ENCODE assay signal across 8 mouse cellular contexts in the genomic region with DNA sequence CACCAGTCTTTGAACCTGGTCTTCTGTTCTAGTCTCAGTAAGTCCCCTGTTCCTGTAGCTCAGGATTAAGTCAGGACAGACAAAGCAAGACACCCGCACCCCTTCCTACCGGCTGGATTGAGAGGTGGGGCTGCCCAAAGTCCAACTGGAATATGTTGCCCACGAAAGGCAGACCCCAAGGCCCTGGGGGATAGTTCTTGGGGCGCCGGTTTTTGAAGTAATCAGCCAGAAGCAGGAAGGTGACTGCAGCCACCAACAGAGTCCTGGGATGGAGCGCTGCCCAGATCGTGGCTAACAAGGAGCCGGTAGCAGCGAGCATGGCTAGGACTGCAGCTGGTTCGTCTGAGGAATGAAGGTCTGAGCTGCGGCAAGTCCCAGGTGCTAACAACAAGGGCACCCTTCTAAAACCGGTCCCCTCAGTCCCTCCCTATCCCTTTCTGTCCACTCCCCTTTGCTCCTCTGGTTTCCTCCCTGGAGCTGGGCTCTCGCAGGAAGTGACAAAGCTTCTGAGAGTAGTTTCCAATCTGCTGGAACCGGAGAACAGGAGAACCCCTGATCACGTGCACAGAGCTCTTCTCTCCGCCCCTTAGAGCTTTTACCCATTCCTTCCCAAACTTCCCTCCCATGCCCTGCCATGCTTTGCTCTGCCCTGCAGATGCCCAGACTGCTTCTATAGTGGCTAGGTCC. TPM values are rescaled to one million over a fixed set of nuclear protein-coding genes. Genes with fewer than 3 reads are reported as not detected.
DNase-seq lines count a peak whose midpoint lies in the region; ATAC-seq lines count a peak whose summit lies in the region.

A gene (minus strand): TSS at position 529 of the 687 bp plus-strand sequence.

- peak within 1 kb of the TSS; percentile 68 for H3K9ac ChIP-seq in intestine, embryonic 15.5 days

- H3K27ac ChIP-seq in intestine, embryonic 15.5 days: peak within 1 kb of the TSS; percentile 88

- peak; percentile 96 for ATAC-seq in intestine, embryonic 15.5 days
- ATAC-seq in megakaryocyte, adult 5-6 weeks (ENCODE audit: poor library complexity, severe bottlenecking): peak; percentile 63
- ATAC-seq in CD4-positive, CD25-positive, alpha-beta regulatory T cell, adult 4 months: no peak

- H3K27me3 ChIP-seq in intestine, embryonic 15.5 days (replicated peaks): no peaks in the 10 kb centered on the region

- no peaks in the 10 kb centered on the region; the same call in 1 of the 2 replicates for H3K4me1 ChIP-seq in intestine, embryonic 15.5 days (replicated peaks)

- peak; percentile 27 for DNase-seq in adrenal gland, postnatal 25 days
- DNase-seq in embryo, embryonic 9.5 days (ENCODE audit: extremely low spot score): peak; percentile 63
- peak; percentile 26 for DNase-seq in gonadal fat pad, adult 2 months (ENCODE audit: low read depth)
- peak; percentile 52 to 55 for DNase-seq in left cerebral cortex, postnatal 14 days (ENCODE audit: low spot score in 2 of 2)
- DNase-seq in right cerebral cortex, postnatal 25 days: peak; percentile 41

- WGBS in intestine, embryonic 15.5 days: 1% methylated on average over 16 of the region's 16 CpGs

- H3K4me3 ChIP-seq in intestine, embryonic 15.5 days (replicated peaks): peak within 1 kb of the TSS; percentile 62

- H3K9me3 ChIP-seq in intestine, embryonic 15.5 days: no peaks in the 10 kb centered on the region

- intact Hi-C loops in left cerebral cortex, postnatal 14 days (cut with DNase I): no loop called here

- peak within 1 kb of the TSS; percentile 74 for H3K4me2 ChIP-seq in intestine, embryonic 15.5 days (replicated peaks)

- H3K36me3 ChIP-seq in intestine, embryonic 15.5 days: no peaks in the 10 kb centered on the region

RNA-seq across cellular contexts. Expression of the gene that starts here (rescaled TPM):
- 5.9 and 7.3 TPM in 2 replicates for total RNA-seq in adrenal gland, postnatal 25 days (2021)
- 5.9 and 6.1 TPM in 2 replicates for polyA plus RNA-seq in gonadal fat pad, adult 2 months (2012; rRNA removed)
- 28.3 and 29.1 TPM in 2 replicates for polyA plus RNA-seq in intestine, embryonic 15.5 days (2015; fragmentation: Nextera tagmentation; extraction: Ambion mirVana)
- 10 to 100 TPM; 11.9 to 13.2 TPM for total RNA-seq in left cerebral cortex, postnatal 14 days (2021)
- total RNA-seq in megakaryocyte, adult 5-6 weeks (2015): not detected in 2 replicates
- total RNA-seq in megakaryocyte, adult 5-6 weeks (2017): 0.04 and 0.15 TPM in 2 replicates
- polyA plus RNA-seq in CD4-positive, CD25-positive, alpha-beta regulatory T cell, adult 4 months (2017; shearing (Covaris generic)): not detected

Comparison
In these comparisons a context has a peak if more than half of its experiments do, and no peak if none do; other contexts are left out.
1. Peak in ATAC-seq in megakaryocyte, adult 5-6 weeks; RNA of the gene not detected or under 1 TPM.